8 mouse cellular contexts compared by ENCODE assay signal in the genomic region with DNA sequence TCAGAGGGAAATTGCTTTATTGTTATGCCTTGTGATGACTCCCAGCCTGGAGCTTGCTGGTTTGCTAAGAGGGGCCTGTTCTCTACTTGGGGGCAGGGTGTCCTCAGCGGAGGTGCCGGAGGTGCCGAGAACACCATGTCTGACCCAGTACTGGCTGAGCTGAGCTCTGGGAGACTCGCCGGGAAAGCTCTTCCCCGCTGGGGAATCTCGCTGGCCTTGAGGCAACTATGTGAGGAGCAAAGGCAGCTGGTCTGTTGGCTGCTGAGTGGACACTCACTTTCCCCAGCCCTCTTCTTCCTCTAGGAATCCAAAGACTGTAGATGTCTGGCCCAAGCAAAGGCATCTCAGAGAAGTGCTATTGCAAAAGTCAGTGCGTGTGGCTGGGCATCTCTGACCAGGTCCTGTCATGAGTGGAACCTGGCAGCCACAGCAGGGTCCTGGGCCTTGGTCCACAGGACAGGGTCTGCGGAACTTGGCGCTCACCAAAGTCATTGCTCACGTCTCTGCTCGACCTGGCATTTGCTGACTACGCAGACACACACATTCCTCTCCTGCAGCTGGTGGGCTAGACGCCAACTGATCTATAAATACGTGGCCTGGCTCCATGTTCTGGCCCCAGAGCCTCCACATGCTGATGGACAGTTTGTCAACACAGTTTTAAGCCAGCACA. TPM values are rescaled to one million over a fixed set of nuclear protein-coding genes. Genes with fewer than 3 reads are reported as not detected.
DNase-seq lines count a peak whose midpoint lies in the region.

No protein-coding gene starts in this region.

- WGBS in limb, embryonic 10.5 days, result 81% methylated on average over 15 of the region's 15 CpGs

- no peak overlapping the region for H3K4me3 ChIP-seq in limb, embryonic 10.5 days

- DNase-seq in adrenal gland, postnatal 14 days, result peak; percentile 81
- no peak for DNase-seq in adrenal gland, adult 8-10 months
- DNase-seq in urinary bladder, postnatal 25 days (ENCODE audit: low spot score), result peak; percentile 31
- no peak for DNase-seq in urinary bladder, postnatal 10 days (ENCODE audit: low spot score)
- DNase-seq in limb, embryonic 10.5 days (ENCODE audit: low spot score), result no peak
- DNase-seq in left cerebral cortex, postnatal 25 days (ENCODE audit: low spot score in 2 of 2), result no peak
- no peak for DNase-seq in embryo, embryonic 11 days
- no peak for DNase-seq in left cerebral cortex, adult 9 months (ENCODE audit: low spot score in 2 of 2)

- H3K27ac ChIP-seq in limb, embryonic 10.5 days, result peak overlapping the region; percentile 91

- peaks cover 67% of the 10 kb centered on the region for H3K4me1 ChIP-seq in limb, embryonic 10.5 days

- no peaks in the 10 kb centered on the region for H3K27me3 ChIP-seq in limb, embryonic 10.5 days (ENCODE audit: low read depth, poor library complexity, severe bottlenecking)

- no peaks in the 10 kb centered on the region for H3K9me3 ChIP-seq in limb, embryonic 10.5 days (replicated peaks)

- intact Hi-C loops in left cerebral cortex, postnatal 25 days (cut with DNase I), result no loop called here

- H3K36me3 ChIP-seq in limb, embryonic 10.5 days, result no peaks in the 10 kb centered on the region

RNA-seq across cellular contexts. Expression of gene Dbh, which starts 41.2 kb away (rescaled TPM):
- 334 and 392 TPM in 2 replicates for total RNA-seq in adrenal gland, postnatal 14 days (2021)
- 100 to 1,000 TPM; 394 to 536 (median 504) TPM for total RNA-seq in adrenal gland, adult 8-10 months (2022)
- not detected in 2 replicates for polyA plus RNA-seq in limb, embryonic 10.5 days (2016; fragmentation: Nextera tagmentation; extraction: Ambion mirVana)
- under 1 TPM; 0.62 to 0.89 TPM for total RNA-seq in left cerebral cortex, postnatal 25 days (2021)

RNA-seq across cellular contexts. Expression of gene Sardh, which starts 41.9 kb away (rescaled TPM):
- 15.1 and 81.2 TPM in 2 replicates for total RNA-seq in adrenal gland, postnatal 14 days (2021)
- total RNA-seq in adrenal gland, adult 8-10 months (2022), result 10 to 100 TPM in 1 of 4 experiments, 1 to 10 TPM in 3; 8.1 to 11.2 (median 8.8) TPM
- 2.5 and 3.1 TPM in 2 replicates for polyA plus RNA-seq in limb, embryonic 10.5 days (2016; fragmentation: Nextera tagmentation; extraction: Ambion mirVana)
- 10 to 100 TPM in 1 of 2 experiments, 1 to 10 TPM in 1; 9.1 to 11.7 TPM for total RNA-seq in left cerebral cortex, postnatal 25 days (2021)

Comparison
In these comparisons a context has a peak if more than half of its experiments do, and no peak if none do; other contexts are left out.
1. DNase-seq: peak in adrenal gland, postnatal 14 days (single experiment) and urinary bladder, postnatal 25 days (single experiment); none in adrenal gland, adult 8-10 months (single experiment), urinary bladder, postnatal 10 days (single experiment), limb, embryonic 10.5 days (single experiment), left cerebral cortex, postnatal 25 days (0 of 2), embryo, embryonic 11 days (single experiment) and left cerebral cortex, adult 9 months (0 of 2).
2. RNA of gene Dbh, which starts 41.2 kb away (total RNA-seq): 394 to 536 TPM in adrenal gland, adult 8-10 months and 334 to 392 TPM in adrenal gland, postnatal 14 days; 0.62 to 0.89 TPM in left cerebral cortex, postnatal 25 days; every median in the first group is over 100 times any median in the second.